Mouse (Mus musculus) gastrocnemius, postnatal 10 days (tissue): ENCODE measurements around the gene Krt6b. TPM values are rescaled to one million over a fixed set of nuclear protein-coding genes. Genes with fewer than 3 reads are reported as not detected.

Experiments
- microRNA-seq, 2 experiments: library from miRNA; unstranded; fragments of <30 nt; microRNA quantifications; one replicate each; pipeline ENCODE4 v1.2.0; 2021
- total RNA-seq, 2 experiments: library from RNA; stranded (reverse); gene quantifications; 2 replicates each; pipeline ENCODE4 v1.2.3; 2021

Gene Krt6b
- total RNA-seq, 2 experiments from 2014 or later: not detected

Small RNAs within 50 kb of the gene (microRNA-seq; reads per million reads assigned to microRNA genes)
- gene Gm44323 (0 reads per million in 2 experiments), gene Gm44342 (0 reads per million in 2 experiments), gene Gm44383 (0 reads per million in 2 experiments), gene Gm44479 (0 reads per million in 2 experiments)

Other genes with a start within 250 kb of the Krt6b start
- under 1 TPM; 0.11 to 0.12 TPM for gene Krt87, start 241.5 kb downstream of the Krt6b start, total RNA-seq
- gene Krt88, start 232.5 kb downstream of the Krt6b start, total RNA-seq: not detected
- not detected for gene Krt81, start 216.5 kb downstream of the Krt6b start, total RNA-seq
- gene Krt86, start 206.8 kb downstream of the Krt6b start, total RNA-seq: not detected
- gene Krt83, start 188.8 kb downstream of the Krt6b start, total RNA-seq: under 1 TPM in 1 of 2 experiments, not detected in 1; 0.40 TPM
- gene Gm49425, start 163.0 kb downstream of the Krt6b start, total RNA-seq: not detected
- not detected for gene Krt84, start 147.5 kb downstream of the Krt6b start, total RNA-seq
- gene Krt82, start 129.6 kb downstream of the Krt6b start, total RNA-seq: not detected
- gene Krt90, start 117.3 kb downstream of the Krt6b start, total RNA-seq: not detected
- gene Krt75, start 106.4 kb downstream of the Krt6b start, total RNA-seq: not detected
- not detected for gene Gm5414, start 52.1 kb downstream of the Krt6b start, total RNA-seq
- not detected for gene Gm5478, start 32.9 kb downstream of the Krt6b start, total RNA-seq
- gene Krt6a, start 14.0 kb upstream of the Krt6b start, total RNA-seq: not detected
- gene Krt5, start 32.6 kb upstream of the Krt6b start, total RNA-seq: not detected
- under 1 TPM; 0.18 to 0.28 TPM for gene Krt71, start 62.8 kb upstream of the Krt6b start, total RNA-seq
- not detected for gene Krt72, start 106.2 kb upstream of the Krt6b start, total RNA-seq
- gene Krt73, start 122.1 kb upstream of the Krt6b start, total RNA-seq: not detected
- not detected for gene Krt2, start 137.9 kb upstream of the Krt6b start, total RNA-seq
- not detected for gene Krt1, start 170.5 kb upstream of the Krt6b start, total RNA-seq
- not detected for gene Krt77, start 189.4 kb upstream of the Krt6b start, total RNA-seq
- gene Krt76, start 212.6 kb upstream of the Krt6b start, total RNA-seq: not detected
- gene Krt4, start 244.4 kb upstream of the Krt6b start, total RNA-seq: under 1 TPM in 1 of 2 experiments, not detected in 1; 0.21 TPM